Mouse (Mus musculus) forebrain, embryonic 10.5 days (tissue): ENCODE data around the gene AA986860. TPM values are rescaled to one million over a fixed set of nuclear protein-coding genes. Genes with fewer than 3 reads are reported as not detected.

Experiments
- DNase-seq: peaks from one replicate; pipeline ENCODE4 v3.0.0-alpha.2; 2017; ENCODE audit warnings: low spot score; ENCODE audit errors: extremely low spot score
- H3K27ac ChIP-seq: fragments of 300-500 bp; sonication (generic); 2 replicates; pipeline ENCODE4 v1.5.1; 2016; ENCODE audit warnings: mild to moderate bottlenecking
- H3K27me3 ChIP-seq: fragments of 300-500 bp; sonication (generic); 2 replicates; pipeline ENCODE4 v1.6.1; 2016; ENCODE audit warnings: mild to moderate bottlenecking; ENCODE audit not compliant: poor library complexity, severe bottlenecking
- H3K36me3 ChIP-seq: fragments of 300-500 bp; sonication (generic); replicated peaks from 2 replicates; pipeline ENCODE4 v1.6.1; 2016; ENCODE audit warnings: mild to moderate bottlenecking, moderate library complexity
- H3K4me1 ChIP-seq: fragments of 300-500 bp; sonication (generic); 2 replicates; pipeline ENCODE4 v1.6.1; 2016
- H3K4me3 ChIP-seq: fragments of 300-500 bp; sonication (generic); 2 replicates; pipeline ENCODE4 v1.5.1; 2016; ENCODE audit warnings: mild to moderate bottlenecking, moderate library complexity
- H3K9me3 ChIP-seq: fragments of 300-500 bp; sonication (generic); 2 replicates; pipeline ENCODE4 v1.6.1; 2016; ENCODE audit warnings: mild to moderate bottlenecking, moderate library complexity
- WGBS: fragments of 180-500 bp; shearing (Covaris S2); methylation state at CpG from one replicate; pipeline ENCODE4 v1.1.7; 2016; 5-methylcytosine and 5-hydroxymethylcytosine counted together
- polyA plus RNA-seq: library from polyadenylated mRNA; unstranded; fragments of >200 nt; fragmentation: Nextera tagmentation; extraction: Ambion mirVana; gene quantifications from 2 replicates; pipeline ENCODE4 v1.2.1, GENCODE M21; 2016

Gene AA986860
- polyA plus RNA-seq, 1 experiment from 2014 or later: 0.42 TPM

DNA sequence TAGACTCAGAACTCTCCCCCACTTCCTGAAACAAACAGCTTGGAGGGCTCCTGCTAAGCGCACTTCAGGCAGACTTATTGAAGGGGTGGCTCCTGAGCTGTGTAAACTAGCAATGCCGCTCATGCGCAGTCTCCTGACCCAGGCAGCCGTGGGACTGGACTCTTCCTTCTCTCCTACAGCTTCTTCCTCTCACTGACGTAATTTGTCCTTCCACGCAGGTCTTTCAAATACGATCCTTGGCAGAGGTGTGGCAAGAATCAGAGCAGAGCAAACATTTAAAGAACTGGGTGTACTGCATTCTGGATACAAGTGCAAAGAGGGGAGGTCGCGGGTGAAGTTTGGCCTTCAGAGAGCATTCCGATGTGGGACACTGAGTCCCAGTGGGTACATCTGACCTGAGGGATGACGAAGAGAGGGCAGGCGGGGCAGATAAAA is 32.3 kb downstream of the AA986860 start:
- WGBS: 89% methylated on average over 12 of the region's 12 CpGs
- H3K27me3 ChIP-seq: no peaks in the 10 kb centered on the region
- H3K27ac ChIP-seq: no peak overlapping the region
- H3K4me3 ChIP-seq: no peak overlapping the region
- H3K4me1 ChIP-seq: no peaks in the 10 kb centered on the region
- no peak for DNase-seq
- H3K36me3 ChIP-seq: no peaks in the 10 kb centered on the region
- H3K9me3 ChIP-seq: no peaks in the 10 kb centered on the region

GRCm38 (mm10) chr1:130767066-130767465 is 35.3 kb downstream of the AA986860 start:
- Histone ChIP-seq H3K4me1 (no peaks in the 10 kb centered on the region), H3K36me3 (no peaks in the 10 kb centered on the region), H3K27me3 (no peaks in the 10 kb centered on the region), H3K4me3 (no peak overlapping the region), H3K27ac (no peak overlapping the region), H3K9me3 (no peaks in the 10 kb centered on the region)
- no peak for DNase-seq
- WGBS: 84% methylated on average over 5 of the region's 5 CpGs

- H3K9me3 ChIP-seq: no peaks in the 10 kb centered on the region
- DNase-seq: no peak
- no peaks in the 10 kb centered on the region for H3K27me3 ChIP-seq
- WGBS: 89% methylated on average over 2 of the region's 2 CpGs
- no peaks in the 10 kb centered on the region for H3K36me3 ChIP-seq
- H3K4me3 ChIP-seq: no peak overlapping the region
- H3K27ac ChIP-seq: no peak overlapping the region
- no peaks in the 10 kb centered on the region for H3K4me1 ChIP-seq
Observed at GRCm38 (mm10) chr1:130769925-130770324, 38.1 kb downstream of the AA986860 start.

DNA sequence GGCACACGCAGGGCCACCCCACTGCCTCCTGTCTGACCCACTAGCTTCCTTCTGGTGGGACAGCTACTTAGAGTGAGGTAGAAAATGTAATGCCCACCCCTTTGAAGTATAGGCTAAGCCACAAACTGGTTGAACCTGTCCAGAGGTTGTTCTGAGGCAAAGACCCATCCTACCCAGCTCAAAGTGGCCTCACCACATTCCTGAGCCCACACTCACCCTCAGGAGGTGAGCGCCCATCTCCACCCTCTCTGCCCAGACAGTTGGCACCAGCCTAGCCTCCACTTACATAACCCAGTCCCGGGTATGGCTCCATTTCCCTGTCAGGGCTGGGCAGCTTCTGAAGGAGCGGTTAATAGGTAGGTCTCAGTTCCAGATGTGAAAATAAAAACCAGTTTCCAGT is 38.7 kb downstream of the AA986860 start:
- WGBS: 87% methylated on average over 4 of the region's 4 CpGs
- Histone ChIP-seq H3K9me3 (no peaks in the 10 kb centered on the region), H3K36me3 (no peaks in the 10 kb centered on the region), H3K4me3 (no peak overlapping the region), H3K27ac (no peak overlapping the region), H3K4me1 (no peaks in the 10 kb centered on the region), H3K27me3 (no peaks in the 10 kb centered on the region)
- DNase-seq: no peak

GRCm38 (mm10) chr1:130770981-130771494 is 39.3 kb downstream of the AA986860 start:
- H3K27me3 ChIP-seq: no peaks in the 10 kb centered on the region
- no peaks in the 10 kb centered on the region for H3K36me3 ChIP-seq
- H3K9me3 ChIP-seq: no peaks in the 10 kb centered on the region
- no peak overlapping the region for H3K4me3 ChIP-seq
- no peak for DNase-seq
- H3K4me1 ChIP-seq: no peaks in the 10 kb centered on the region
- no peak overlapping the region for H3K27ac ChIP-seq
- 74% methylated on average over 3 of the region's 3 CpGs for WGBS

DNA sequence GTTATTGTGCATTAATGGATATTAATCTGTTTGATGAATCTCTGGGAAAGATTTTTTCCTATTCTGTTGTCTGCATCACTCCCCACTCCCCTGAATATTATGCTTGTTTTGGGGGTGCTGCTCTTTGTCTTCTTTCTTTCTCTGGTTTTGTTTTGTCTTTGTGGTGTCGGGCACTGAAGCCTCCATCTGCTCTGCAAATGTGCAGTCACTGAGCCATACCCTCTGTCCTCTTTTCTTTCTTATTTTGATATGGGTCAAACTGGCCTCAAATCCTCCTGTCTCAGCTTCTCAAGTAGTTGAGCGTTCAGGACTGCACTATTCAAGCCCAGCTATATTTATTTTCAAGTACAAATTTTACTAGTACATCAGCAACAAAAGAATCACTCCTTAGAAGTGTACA is 43.5 kb downstream of the AA986860 start:
- no peak for DNase-seq
- Histone ChIP-seq H3K9me3 (no peaks in the 10 kb centered on the region), H3K27ac (no peak overlapping the region), H3K27me3 (no peaks in the 10 kb centered on the region), H3K4me1 (no peaks in the 10 kb centered on the region), H3K36me3 (no peaks in the 10 kb centered on the region), H3K4me3 (no peak overlapping the region)
- 72% methylated on average over 2 of the region's 2 CpGs for WGBS

DNA sequence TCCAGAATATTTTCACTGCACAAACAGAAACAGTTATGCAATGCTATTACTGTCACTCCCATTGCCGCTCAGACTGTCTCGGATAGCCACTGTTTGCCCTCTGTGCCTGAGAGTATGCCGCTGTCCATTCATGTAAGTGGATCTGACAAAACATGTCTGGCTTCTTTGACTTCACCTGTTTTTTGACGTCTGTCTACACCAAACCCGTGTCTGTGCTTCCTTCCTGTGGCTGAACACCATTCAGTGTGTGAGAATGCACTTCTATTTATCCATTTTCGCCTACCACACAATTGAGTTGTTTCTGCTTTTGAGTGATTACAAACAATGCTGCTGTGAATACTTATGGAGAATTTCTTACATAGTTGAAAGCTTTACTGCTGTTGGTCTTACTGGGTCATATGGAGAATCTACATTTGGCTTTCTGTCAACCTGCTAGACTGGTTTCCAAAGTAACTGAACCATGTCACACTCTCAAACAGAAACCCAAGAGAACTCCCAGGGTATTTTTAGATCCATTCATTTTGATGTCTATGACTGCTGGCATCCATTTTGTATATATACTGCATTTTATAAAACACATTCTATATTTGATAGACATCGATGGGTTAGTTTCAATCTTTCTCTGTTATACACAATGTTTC is 44.0 kb downstream of the AA986860 start:
- no peak for DNase-seq
- Histone ChIP-seq H3K4me3 (no peak overlapping the region), H3K9me3 (no peaks in the 10 kb centered on the region), H3K27me3 (no peaks in the 10 kb centered on the region), H3K4me1 (no peaks in the 10 kb centered on the region), H3K27ac (no peak overlapping the region), H3K36me3 (no peaks in the 10 kb centered on the region)
- 87% methylated on average over 7 of the region's 7 CpGs for WGBS

DNA sequence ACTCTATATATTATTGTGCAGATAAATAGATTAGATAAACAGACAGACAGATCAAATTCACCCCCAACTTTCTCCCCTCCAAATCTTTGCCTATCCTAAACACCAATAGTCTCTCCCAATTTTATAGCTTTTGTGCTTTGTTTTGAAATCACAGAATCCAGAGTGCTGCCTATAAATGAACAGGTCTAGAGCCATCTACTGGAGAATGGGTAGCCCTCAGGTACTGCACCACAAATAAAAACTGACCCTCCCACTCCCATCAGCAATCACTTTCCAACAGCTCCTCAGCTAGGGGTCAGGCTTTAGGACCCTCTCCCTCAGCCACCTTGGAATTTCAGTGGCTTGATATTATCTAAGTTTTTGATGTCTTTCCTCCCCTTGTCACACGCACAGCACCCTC is 44.9 kb downstream of the AA986860 start:
- Histone ChIP-seq H3K36me3 (no peaks in the 10 kb centered on the region), H3K27me3 (no peaks in the 10 kb centered on the region), H3K4me3 (no peak overlapping the region), H3K9me3 (no peaks in the 10 kb centered on the region), H3K4me1 (no peaks in the 10 kb centered on the region), H3K27ac (no peak overlapping the region)
- WGBS: 88% methylated on average over 1 of the region's 1 CpGs
- no peak for DNase-seq

GRCm38 (mm10) chr1:130779867-130780266 is 48.1 kb downstream of the AA986860 start:
- Histone ChIP-seq H3K36me3 (no peaks in the 10 kb centered on the region), H3K27me3 (no peaks in the 10 kb centered on the region), H3K4me1 (no peaks in the 10 kb centered on the region), H3K9me3 (no peaks in the 10 kb centered on the region), H3K4me3 (no peak overlapping the region), H3K27ac (no peak overlapping the region)
- no peak for DNase-seq
- 92% methylated on average over 3 of the region's 3 CpGs for WGBS

DNA sequence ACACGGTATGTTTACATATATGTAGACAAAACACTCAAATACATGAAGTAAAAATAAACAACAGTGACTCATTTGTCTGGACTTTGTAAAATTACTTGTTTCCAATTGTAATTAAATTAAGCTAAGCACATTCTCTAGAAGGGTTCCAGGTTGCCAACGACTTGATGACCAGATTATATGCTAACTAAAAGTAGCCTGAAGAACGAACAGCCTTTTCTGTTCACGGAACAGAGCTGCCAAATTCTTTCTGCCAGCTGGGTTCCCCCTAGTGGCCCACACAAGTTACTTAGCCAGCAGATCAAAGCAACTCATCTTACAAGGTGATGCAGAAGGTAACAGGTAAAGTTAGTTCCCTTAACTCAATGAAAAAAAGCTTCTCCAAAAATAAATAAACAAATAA is 52.3 kb downstream of the AA986860 start:
- H3K4me3 ChIP-seq: no peak overlapping the region
- no peaks in the 10 kb centered on the region for H3K36me3 ChIP-seq
- no peaks in the 10 kb centered on the region for H3K4me1 ChIP-seq
- 37% methylated on average over 4 of the region's 4 CpGs for WGBS
- DNase-seq: no peak
- H3K27ac ChIP-seq: no peak overlapping the region
- no peaks in the 10 kb centered on the region for H3K27me3 ChIP-seq
- H3K9me3 ChIP-seq: no peaks in the 10 kb centered on the region

- no peaks in the 10 kb centered on the region for H3K9me3 ChIP-seq
- no peaks in the 10 kb centered on the region for H3K27me3 ChIP-seq
- H3K36me3 ChIP-seq: no peaks in the 10 kb centered on the region
- H3K27ac ChIP-seq: no peak overlapping the region
- WGBS: 37% methylated on average over 4 of the region's 4 CpGs
- peaks cover 11% of the 10 kb centered on the region for H3K4me1 ChIP-seq
- no peak for DNase-seq
- H3K4me3 ChIP-seq: no peak overlapping the region
Observed at GRCm38 (mm10) chr1:130787001-130787400, 55.2 kb downstream of the AA986860 start.

- Histone ChIP-seq H3K27me3 (no peaks in the 10 kb centered on the region), H3K9me3 (no peaks in the 10 kb centered on the region), H3K36me3 (no peaks in the 10 kb centered on the region), H3K4me3 (no peak overlapping the region), H3K4me1 (peaks cover 11% of the 10 kb centered on the region), H3K27ac (no peak overlapping the region; the same call in 1 of the 2 replicates)
- DNase-seq: no peak
- WGBS: 67% methylated on average over 3 of the region's 3 CpGs
Observed at GRCm38 (mm10) chr1:130789512-130790451, 58.0 kb downstream of the AA986860 start.
